Mouse (Mus musculus): ENCODE measurements at regions not wholly inside any gene's neighbourhood (a gene's known extent, or its start where the extent isn't known, plus 50 kb on each side); places are given as distances from the start of the nearest gene placed in this dataset.

- no peaks in the 10 kb centered on the region for H3K27me3 ChIP-seq (ENCODE audit: control insufficient read depth, insufficient read depth, low read length)
- H3K36me3 ChIP-seq (ENCODE audit: control insufficient read depth, insufficient read depth, low read length), result no peaks in the 10 kb centered on the region
- TF ChIP-seq POLR2A (IDR thresholded peaks at IDR 0.05; ENCODE audit: insufficient read depth, low read depth, low read length), result no peak
- H3K4me1 ChIP-seq (ENCODE audit: control insufficient read depth, insufficient read depth, low read length), result no peaks in the 10 kb centered on the region
- H3K4me3 ChIP-seq, result no peak overlapping the region
- H3K79me2 ChIP-seq (replicated peaks; ENCODE audit: control insufficient read depth, insufficient read depth, low read length), result no peaks in the 10 kb centered on the region
- intact Hi-C loops (cut with DNase I), result no loop called here
- H3K9ac ChIP-seq (ENCODE audit: low read depth, low read length), result no peak overlapping the region
- H3K27ac ChIP-seq, result no peak overlapping the region
- DNase-seq, result no peak
- WGBS, result 67% methylated on average over 2 of the region's 2 CpGs
These were observed 222.0 kb downstream of the Zic3 start for GRCm38 (mm10) chrX:58244544-58244943.

GRCm38 (mm10) chrX:58256043-58256442 lies 233.5 kb downstream of the Zic3 start:
- Histone ChIP-seq H3K36me3 (ENCODE audit: control insufficient read depth, insufficient read depth, low read length) (no peaks in the 10 kb centered on the region), H3K9ac (ENCODE audit: low read depth, low read length) (no peak overlapping the region), H3K27me3 (ENCODE audit: control insufficient read depth, insufficient read depth, low read length) (no peaks in the 10 kb centered on the region), H3K4me1 (ENCODE audit: control insufficient read depth, insufficient read depth, low read length) (no peaks in the 10 kb centered on the region), H3K4me3 (no peak overlapping the region), H3K79me2 (replicated peaks; ENCODE audit: control insufficient read depth, insufficient read depth, low read length) (no peaks in the 10 kb centered on the region), H3K27ac (no peak overlapping the region)
- no peak for TF ChIP-seq EP300 (IDR thresholded peaks at IDR 0.05; ENCODE audit: insufficient read depth, low read depth, low read length)
- TF ChIP-seq CTCF (IDR thresholded peaks at IDR 0.05), result no peak
- no peak for TF ChIP-seq POLR2A (IDR thresholded peaks at IDR 0.05; ENCODE audit: insufficient read depth, low read depth, low read length)
- DNase-seq, result no peak
- intact Hi-C loops (cut with DNase I), result no loop called here
- WGBS, result 42% methylated on average over 8 of the region's 8 CpGs

GRCm38 (mm10) chrX:58282903-58283302 lies 260.4 kb downstream of the Zic3 start:
- Histone ChIP-seq H3K79me2 (replicated peaks; ENCODE audit: control insufficient read depth, insufficient read depth, low read length) (no peaks in the 10 kb centered on the region), H3K27ac (no peak overlapping the region), H3K27me3 (ENCODE audit: control insufficient read depth, insufficient read depth, low read length) (no peaks in the 10 kb centered on the region), H3K36me3 (ENCODE audit: control insufficient read depth, insufficient read depth, low read length) (no peaks in the 10 kb centered on the region), H3K4me3 (no peak overlapping the region), H3K9ac (ENCODE audit: low read depth, low read length) (no peak overlapping the region), H3K4me1 (ENCODE audit: control insufficient read depth, insufficient read depth, low read length) (no peaks in the 10 kb centered on the region)
- intact Hi-C loops (cut with DNase I), result no loop called here
- DNase-seq, result no peak
- 68% methylated on average over 2 of the region's 2 CpGs for whole genome bisulfite sequencing
- no peak for TF ChIP-seq CTCF (IDR thresholded peaks at IDR 0.05)

GRCm38 (mm10) chrX:58322832-58323231 lies 300.3 kb downstream of the Zic3 start:
- Histone ChIP-seq H3K36me3 (ENCODE audit: control insufficient read depth, insufficient read depth, low read length) (no peaks in the 10 kb centered on the region), H3K4me1 (ENCODE audit: control insufficient read depth, insufficient read depth, low read length) (no peaks in the 10 kb centered on the region), H3K27ac (no peak overlapping the region), H3K27me3 (ENCODE audit: control insufficient read depth, insufficient read depth, low read length) (no peaks in the 10 kb centered on the region), H3K9ac (ENCODE audit: low read depth, low read length) (no peak overlapping the region), H3K79me2 (replicated peaks; ENCODE audit: control insufficient read depth, insufficient read depth, low read length) (no peaks in the 10 kb centered on the region), H3K4me3 (no peak overlapping the region)
- TF ChIP-seq POLR2A (IDR thresholded peaks at IDR 0.05; ENCODE audit: insufficient read depth, low read depth, low read length) (no peak), EP300 (IDR thresholded peaks at IDR 0.05; ENCODE audit: insufficient read depth, low read depth, low read length) (no peak), CTCF (IDR thresholded peaks at IDR 0.05) (no peak)
- DNase-seq, result no peak
- intact Hi-C loops (cut with DNase I), result no loop called here

- Histone ChIP-seq H3K27ac (no peak overlapping the region), H3K9ac (ENCODE audit: low read depth, low read length) (no peak overlapping the region), H3K27me3 (ENCODE audit: control insufficient read depth, insufficient read depth, low read length) (no peaks in the 10 kb centered on the region), H3K36me3 (ENCODE audit: control insufficient read depth, insufficient read depth, low read length) (no peaks in the 10 kb centered on the region), H3K4me1 (ENCODE audit: control insufficient read depth, insufficient read depth, low read length) (no peaks in the 10 kb centered on the region), H3K4me3 (no peak overlapping the region), H3K79me2 (replicated peaks; ENCODE audit: control insufficient read depth, insufficient read depth, low read length) (no peaks in the 10 kb centered on the region)
- intact Hi-C loops (cut with DNase I), result no loop called here
- TF ChIP-seq CTCF (IDR thresholded peaks at IDR 0.05), result no peak
- TF ChIP-seq POLR2A (IDR thresholded peaks at IDR 0.05; ENCODE audit: insufficient read depth, low read depth, low read length), result no peak
- no peak for TF ChIP-seq EP300 (IDR thresholded peaks at IDR 0.05; ENCODE audit: insufficient read depth, low read depth, low read length)
- DNase-seq, result no peak
- 90% methylated on average over 5 of the region's 5 CpGs for WGBS
These were observed 329.1 kb downstream of the Zic3 start for GRCm38 (mm10) chrX:58351606-58352005.

GRCm38 (mm10) chrX:58377926-58378325 lies 355.4 kb downstream of the Zic3 start:
- Histone ChIP-seq H3K4me1 (ENCODE audit: control insufficient read depth, insufficient read depth, low read length) (no peaks in the 10 kb centered on the region), H3K27me3 (ENCODE audit: control insufficient read depth, insufficient read depth, low read length) (no peaks in the 10 kb centered on the region), H3K9ac (ENCODE audit: low read depth, low read length) (no peak overlapping the region), H3K79me2 (replicated peaks; ENCODE audit: control insufficient read depth, insufficient read depth, low read length) (no peaks in the 10 kb centered on the region), H3K4me3 (no peak overlapping the region), H3K36me3 (ENCODE audit: control insufficient read depth, insufficient read depth, low read length) (no peaks in the 10 kb centered on the region), H3K27ac (no peak overlapping the region)
- intact Hi-C loops (cut with DNase I), result no loop called here
- no peak for DNase-seq
- WGBS, result 65% methylated on average over 3 of the region's 3 CpGs
- TF ChIP-seq CTCF (IDR thresholded peaks at IDR 0.05), result peak; percentile 28
- TF ChIP-seq POLR2A (IDR thresholded peaks at IDR 0.05; ENCODE audit: insufficient read depth, low read depth, low read length), result no peak
- no peak for TF ChIP-seq EP300 (IDR thresholded peaks at IDR 0.05; ENCODE audit: insufficient read depth, low read depth, low read length)

Measured in heart, adult 2 months (tissue).